ENCODE assay signal across 8 mouse cellular contexts in genomic region chr14:105482644-105483351, GRCm38 (mm10).
DNase-seq lines count a peak whose midpoint lies in the region; ATAC-seq and TF ChIP-seq lines count a peak whose summit lies in the region.

No protein-coding gene starts in this region.

- H3K27ac ChIP-seq in kidney, embryonic 16.5 days (ENCODE audit: low read length), result peak overlapping the region; percentile 72
- H3K27ac ChIP-seq in bone marrow macrophage, adult 2 months (ENCODE audit: insufficient read depth, low read depth, low read length), result no peak overlapping the region
- peak overlapping the region; percentile 52; the same call in 1 of the 2 replicates for H3K27ac ChIP-seq in forebrain, embryonic 14.5 days (ENCODE audit: low read depth, low read length)
- H3K27ac ChIP-seq in limb, embryonic 10.5 days, result peak overlapping the region; percentile 85
- peak overlapping the region; percentile 67 for H3K27ac ChIP-seq in midbrain, embryonic 15.5 days

- H3K9ac ChIP-seq in kidney, embryonic 16.5 days (replicated peaks; ENCODE audit: low read length), result peak overlapping the region; percentile 64
- H3K9ac ChIP-seq in forebrain, embryonic 14.5 days (ENCODE audit: low read length), result peak overlapping the region; percentile 58
- H3K9ac ChIP-seq in midbrain, embryonic 15.5 days, result peak overlapping the region; percentile 3; the same call in 1 of the 2 replicates

- TF ChIP-seq CTCF in bone marrow macrophage, adult 2 months (IDR thresholded peaks at IDR 0.05; ENCODE audit: low read depth, low read length), result no peak

- no peak for TF ChIP-seq POLR2A in bone marrow macrophage, adult 2 months (IDR thresholded peaks at IDR 0.05; ENCODE audit: borderline replicate concordance, low read depth, low read length)

- no peak for DNase-seq in kidney, postnatal 25 days
- peak; percentile 69 for DNase-seq in forebrain, embryonic 14.5 days (ENCODE audit: low spot score)
- peak; percentile 60 for DNase-seq in limb, embryonic 10.5 days (ENCODE audit: low spot score)
- no peak for DNase-seq in T-cell, adult 2 months (ENCODE audit: low spot score)
- no peak for DNase-seq in frontal cortex, adult 2 months (ENCODE audit: extremely low spot score in 1 of 2, low spot score in 1 of 2)

- H3K27me3 ChIP-seq in kidney, embryonic 16.5 days (ENCODE audit: insufficient read depth, low read length), result no peaks in the 10 kb centered on the region
- peaks cover 5% of the 10 kb centered on the region; the same call in 1 of the 2 replicates for H3K27me3 ChIP-seq in forebrain, embryonic 14.5 days (replicated peaks; ENCODE audit: control insufficient read depth, insufficient read depth, low read length)
- H3K27me3 ChIP-seq in limb, embryonic 10.5 days (ENCODE audit: low read depth, poor library complexity, severe bottlenecking), result 0 out of 2 replicates have a peak, but pooled peaks cover 7% of the 10 kb centered on the region
- no peaks in the 10 kb centered on the region; the same call in 1 of the 2 replicates for H3K27me3 ChIP-seq in midbrain, embryonic 15.5 days (replicated peaks)

- ATAC-seq in kidney, embryonic 16.5 days (ENCODE audit: low FRiP score, low TSS enrichment), result peak; percentile 29; the same call in 1 of the 2 replicates
- peak; percentile 71 for ATAC-seq in forebrain, embryonic 14.5 days
- ATAC-seq in midbrain, embryonic 15.5 days (replicated peaks), result peak; percentile 70

- no peaks in the 10 kb centered on the region for H3K9me3 ChIP-seq in kidney, embryonic 16.5 days (ENCODE audit: low read length)
- H3K9me3 ChIP-seq in forebrain, embryonic 14.5 days (replicated peaks; ENCODE audit: control insufficient read depth, low read length), result no peaks in the 10 kb centered on the region
- H3K9me3 ChIP-seq in limb, embryonic 10.5 days (replicated peaks), result no peaks in the 10 kb centered on the region
- H3K9me3 ChIP-seq in midbrain, embryonic 15.5 days, result no peaks in the 10 kb centered on the region

- peak overlapping the region; percentile 68 for H3K4me2 ChIP-seq in kidney, embryonic 16.5 days (replicated peaks; ENCODE audit: low read depth, low read length)
- H3K4me2 ChIP-seq in forebrain, embryonic 14.5 days (ENCODE audit: low read length), result peak overlapping the region; percentile 58
- H3K4me2 ChIP-seq in midbrain, embryonic 15.5 days, result peak overlapping the region; percentile 43

- H3K4me1 ChIP-seq in kidney, embryonic 16.5 days (ENCODE audit: insufficient read depth, low read length), result peaks cover 11% of the 10 kb centered on the region
- H3K4me1 ChIP-seq in bone marrow macrophage, adult 2 months (ENCODE audit: control insufficient read depth, insufficient read depth, low read length), result peaks cover 5% of the 10 kb centered on the region
- peaks cover 8% of the 10 kb centered on the region; the same call in 1 of the 2 replicates for H3K4me1 ChIP-seq in forebrain, embryonic 14.5 days (ENCODE audit: control insufficient read depth, insufficient read depth, low read length)
- H3K4me1 ChIP-seq in limb, embryonic 10.5 days, result peaks cover 26% of the 10 kb centered on the region
- H3K4me1 ChIP-seq in midbrain, embryonic 15.5 days, result peaks cover 22% of the 10 kb centered on the region

- H3K4me3 ChIP-seq in kidney, embryonic 16.5 days (ENCODE audit: low read length), result peak overlapping the region; percentile 43
- peak overlapping the region; percentile 38 for H3K4me3 ChIP-seq in bone marrow macrophage, adult 2 months (ENCODE audit: insufficient read depth, low read length)
- H3K4me3 ChIP-seq in forebrain, embryonic 14.5 days (ENCODE audit: low read depth, low read length), result peak overlapping the region; percentile 24
- peak overlapping the region; percentile 47 for H3K4me3 ChIP-seq in limb, embryonic 10.5 days
- H3K4me3 ChIP-seq in midbrain, embryonic 15.5 days, result peak overlapping the region; percentile 20

- no peaks in the 10 kb centered on the region for H3K36me3 ChIP-seq in kidney, embryonic 16.5 days (ENCODE audit: insufficient read depth, low read length)
- no peaks in the 10 kb centered on the region for H3K36me3 ChIP-seq in forebrain, embryonic 14.5 days (ENCODE audit: control insufficient read depth, insufficient read depth, low read length)
- H3K36me3 ChIP-seq in limb, embryonic 10.5 days, result no peaks in the 10 kb centered on the region
- no peaks in the 10 kb centered on the region for H3K36me3 ChIP-seq in midbrain, embryonic 15.5 days (replicated peaks)

- 3% methylated on average over 16 of the region's 16 CpGs for WGBS in kidney, embryonic 16.5 days
- WGBS in forebrain, embryonic 14.5 days, result 0% methylated on average over 16 of the region's 16 CpGs
- WGBS in limb, embryonic 10.5 days, result 6% methylated on average over 16 of the region's 16 CpGs
- under 1% methylated on average over 16 of the region's 16 CpGs for WGBS in midbrain, embryonic 15.5 days

Comparison
In these comparisons a context has a peak if more than half of its experiments do, and no peak if none do; other contexts are left out.
1. H3K9ac ChIP-seq: peak in every context shown above with its lines; median percentile 64 in kidney, embryonic 16.5 days; 58 in forebrain, embryonic 14.5 days; 3 in midbrain, embryonic 15.5 days.
2. DNase-seq: peak in forebrain, embryonic 14.5 days (single experiment) and limb, embryonic 10.5 days (single experiment); none in kidney, postnatal 25 days (0 of 2), T-cell, adult 2 months (single experiment) and frontal cortex, adult 2 months (0 of 2).
3. Peak in every context shown above with its lines, with median percentiles within 50 percentile points of each other: ATAC-seq, H3K4me2 ChIP-seq and H3K4me3 ChIP-seq.